Mouse (Mus musculus) liver, postnatal 0 days (tissue): Measurements from ENCODE around the gene D5Ertd579e.
"Not testable (repeated sequence)": the region's sequence is repeated elsewhere in the genome, so short reads cannot be mapped to it uniquely, and the experiment has no call there.

Experiments used
- CTCF ChIP-seq: sonication (generic); IDR thresholded peaks from 2 replicates; pipeline ENCODE4 v1.5.1; 2016; ENCODE audit warnings: antibody characterized with exemption, low read depth
- EP300 ChIP-seq: IDR thresholded peaks from 2 replicates; pipeline ENCODE4 v1.6.1; 2016; ENCODE audit warnings: antibody characterized with exemption, low read depth, mild to moderate bottlenecking

DNA sequence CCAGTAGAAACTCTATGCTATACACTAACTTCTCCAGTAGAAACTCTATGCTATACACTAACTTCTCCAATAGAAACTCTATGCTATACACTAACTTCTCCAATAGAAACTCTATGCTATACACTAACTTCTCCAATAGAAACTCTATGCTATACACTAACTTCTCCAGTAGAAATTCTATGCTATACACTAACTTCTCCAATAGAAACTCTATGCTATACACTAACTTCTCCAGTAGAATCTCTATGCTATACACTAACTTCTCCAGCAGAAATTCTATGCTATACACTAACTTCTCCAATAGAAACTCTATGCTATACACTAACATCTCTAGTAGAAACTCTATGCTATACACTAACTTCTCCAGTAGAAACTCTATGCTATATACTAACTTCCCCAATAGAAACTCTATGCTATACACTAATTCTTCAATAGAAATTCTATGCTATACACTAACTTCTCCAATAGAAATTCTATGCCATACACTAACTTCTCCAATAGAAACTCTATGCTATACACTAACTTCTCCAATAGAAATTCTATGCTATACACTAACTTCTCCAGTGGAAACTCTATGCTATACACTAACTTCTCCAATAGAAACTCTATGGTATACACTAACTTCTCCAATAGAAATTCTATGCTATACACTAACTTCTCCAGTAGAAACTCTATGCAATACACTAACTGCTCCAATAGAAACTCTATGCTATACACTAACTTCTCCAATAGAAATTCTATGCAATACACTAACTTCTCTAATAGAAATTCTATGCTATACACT, 34.7 kb downstream of the D5Ertd579e start:
- TF ChIP-seq CTCF, EP300: not testable (repeated sequence)
